Mouse (Mus musculus) forebrain, embryonic 14.5 days (tissue): ENCODE results near the gene Fntb. TPM values are rescaled to one million over a fixed set of nuclear protein-coding genes. Genes with fewer than 3 reads are reported as not detected.

Source experiments
- ATAC-seq: fragments of 200-750 bp; cut with Nextera tagmentation; 2 replicates; pipeline ENCODE4 v1.8.0; 2017; ENCODE audit warnings: mild to moderate bottlenecking, moderate library complexity
- DNase-seq: peaks from one replicate; pipeline ENCODE4 v3.0.0-alpha.2; 2015; ENCODE audit warnings: low spot score
- H3K27ac ChIP-seq: fragments of 300-500 bp; sonication (generic); 2 replicates; pipeline ENCODE4 v1.5.1; 2014; ENCODE audit warnings: low read depth, mild to moderate bottlenecking, control low read depth, low read length, moderate library complexity
- H3K27me3 ChIP-seq: fragments of 300-500 bp; sonication (generic); replicated peaks from 2 replicates; pipeline ENCODE4 v1.6.1; 2014; ENCODE audit warnings: low read length, control low read depth, mixed read lengths; ENCODE audit not compliant: control insufficient read depth, insufficient read depth
- H3K36me3 ChIP-seq: fragments of 300-500 bp; sonication (generic); 2 replicates; pipeline ENCODE4 v1.6.1; 2014; ENCODE audit warnings: low read length, control low read depth; ENCODE audit not compliant: control insufficient read depth, insufficient read depth
- H3K4me1 ChIP-seq: fragments of 300-500 bp; sonication (generic); 2 replicates; pipeline ENCODE4 v1.6.1; 2014; ENCODE audit warnings: antibody characterized with exemption, low read length, control low read depth; ENCODE audit not compliant: control insufficient read depth, insufficient read depth
- H3K4me2 ChIP-seq: fragments of 300-500 bp; sonication (generic); 2 replicates; pipeline ENCODE4 v1.6.1; 2014; ENCODE audit warnings: mild to moderate bottlenecking, control low read depth, low read length
- H3K4me3 ChIP-seq: fragments of 300-500 bp; sonication (generic); 2 replicates; pipeline ENCODE4 v1.5.1; 2014; ENCODE audit warnings: low read depth, low read length, control low read depth
- H3K9ac ChIP-seq: fragments of 300-500 bp; sonication (generic); 2 replicates; pipeline ENCODE4 v1.6.1; 2014; ENCODE audit warnings: mild to moderate bottlenecking, low read length, control low read depth, moderate library complexity
- H3K9me3 ChIP-seq: fragments of 300-500 bp; sonication (generic); replicated peaks from 2 replicates; pipeline ENCODE4 v1.6.1; 2016; ENCODE audit warnings: low read length, control low read depth, mixed read lengths; ENCODE audit not compliant: control insufficient read depth
- WGBS: fragments of 180-500 bp; shearing (Covaris S2); extraction: QIAGEN DNeasy Blood & Tissue Kit; methylation state at CpG from one replicate; pipeline ENCODE4 v1.1.7; 2014; 5-methylcytosine and 5-hydroxymethylcytosine counted together
- polyA plus RNA-seq: library from polyadenylated mRNA; unstranded; fragments of >200 nt; fragmentation: Nextera tagmentation; extraction: Ambion mirVana; gene quantifications from 2 replicates; pipeline ENCODE4 v1.2.1, GENCODE M21; 2014

The Fntb gene
- polyA plus RNA-seq, 1 experiment from 2014 or later, result 39.0 TPM

DNA sequence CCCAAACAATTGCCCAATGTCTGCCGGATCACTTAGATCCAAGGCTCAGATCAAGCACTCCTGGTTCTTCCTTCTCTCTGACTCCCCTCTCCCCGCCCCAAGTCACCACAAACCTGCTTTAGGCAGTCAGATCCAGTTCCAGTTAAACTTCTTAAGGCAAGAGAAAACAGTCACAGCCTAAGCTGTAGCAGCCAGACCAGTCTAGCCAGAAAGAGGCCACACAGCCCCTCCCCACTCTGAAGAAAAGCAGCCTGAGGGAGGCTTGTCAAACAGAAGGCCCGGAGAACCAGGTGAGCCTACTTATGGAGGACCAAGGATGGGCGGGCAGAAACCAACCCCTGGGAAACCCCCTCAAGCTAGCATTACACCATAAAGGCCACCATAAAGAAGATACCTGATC lies 52.7 kb downstream of the Fntb start:
- Histone ChIP-seq H3K9ac (no peak overlapping the region), H3K4me3 (no peak overlapping the region), H3K27ac (no peak overlapping the region), H3K4me1 (peaks cover 4% of the 10 kb centered on the region; the same call in 1 of the 2 replicates), H3K36me3 (no peaks in the 10 kb centered on the region), H3K9me3 (no peaks in the 10 kb centered on the region), H3K27me3 (peaks cover 4% of the 10 kb centered on the region; the same call in 1 of the 2 replicates), H3K4me2 (no peak overlapping the region)
- DNase-seq (no peak), ATAC-seq (no peak)
- WGBS, result 67% methylated on average over 4 of the region's 4 CpGs

DNA sequence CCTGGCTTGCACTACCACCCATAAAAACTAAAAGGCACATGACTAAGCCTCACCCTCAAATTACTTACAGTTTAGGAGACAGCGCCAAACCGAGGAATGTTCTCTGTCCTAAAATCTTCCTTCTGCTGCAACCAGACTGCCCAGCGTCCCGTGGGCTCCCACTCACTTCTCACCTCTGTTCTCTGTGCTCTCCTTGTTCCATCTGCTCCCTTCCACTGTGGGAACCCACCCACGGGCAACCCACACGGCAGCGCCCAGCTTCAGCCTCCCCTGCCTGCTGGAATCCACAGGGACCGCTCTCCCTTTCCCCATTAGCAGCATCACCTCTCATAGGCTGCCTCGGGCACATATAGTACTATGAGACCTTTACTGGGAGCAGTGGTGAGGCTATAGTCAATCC lies 53.5 kb downstream of the Fntb start:
- ATAC-seq (no peak), DNase-seq (no peak)
- no peak overlapping the region for H3K27ac ChIP-seq
- no peak overlapping the region for H3K4me2 ChIP-seq
- no peak overlapping the region for H3K9ac ChIP-seq
- peaks cover 4% of the 10 kb centered on the region for H3K27me3 ChIP-seq
- H3K36me3 ChIP-seq, result no peaks in the 10 kb centered on the region
- H3K4me3 ChIP-seq, result no peak overlapping the region
- no peaks in the 10 kb centered on the region for H3K9me3 ChIP-seq
- 86% methylated on average over 9 of the region's 9 CpGs for WGBS
- peaks cover 4% of the 10 kb centered on the region; the same call in 1 of the 2 replicates for H3K4me1 ChIP-seq

DNA sequence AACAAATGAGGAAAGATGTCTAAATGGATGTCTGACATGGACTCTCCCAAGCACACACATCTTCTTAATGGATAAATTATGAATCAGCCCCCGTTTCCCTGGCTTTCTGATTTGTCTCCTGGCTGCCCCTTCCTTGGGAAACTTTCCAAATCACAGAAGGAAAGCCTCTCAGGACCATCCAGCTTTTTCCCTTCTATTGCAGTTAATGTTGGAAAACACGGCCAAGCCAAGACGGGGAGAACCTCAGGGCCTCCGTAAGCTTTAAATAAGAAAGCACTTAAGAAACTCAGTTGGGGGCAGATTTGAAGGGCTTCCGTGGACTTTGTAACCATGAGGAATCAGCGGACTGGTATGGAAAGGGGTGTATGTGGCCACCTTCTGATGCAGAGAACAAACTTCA lies 54.4 kb downstream of the Fntb start:
- ATAC-seq (no peak), DNase-seq (no peak)
- Histone ChIP-seq H3K27ac (no peak overlapping the region), H3K9ac (no peak overlapping the region), H3K9me3 (no peaks in the 10 kb centered on the region), H3K4me2 (no peak overlapping the region), H3K4me3 (no peak overlapping the region), H3K27me3 (peaks cover 13% of the 10 kb centered on the region), H3K36me3 (no peaks in the 10 kb centered on the region), H3K4me1 (peaks cover 4% of the 10 kb centered on the region; the same call in 1 of the 2 replicates)
- WGBS, result 49% methylated on average over 6 of the region's 6 CpGs

DNA sequence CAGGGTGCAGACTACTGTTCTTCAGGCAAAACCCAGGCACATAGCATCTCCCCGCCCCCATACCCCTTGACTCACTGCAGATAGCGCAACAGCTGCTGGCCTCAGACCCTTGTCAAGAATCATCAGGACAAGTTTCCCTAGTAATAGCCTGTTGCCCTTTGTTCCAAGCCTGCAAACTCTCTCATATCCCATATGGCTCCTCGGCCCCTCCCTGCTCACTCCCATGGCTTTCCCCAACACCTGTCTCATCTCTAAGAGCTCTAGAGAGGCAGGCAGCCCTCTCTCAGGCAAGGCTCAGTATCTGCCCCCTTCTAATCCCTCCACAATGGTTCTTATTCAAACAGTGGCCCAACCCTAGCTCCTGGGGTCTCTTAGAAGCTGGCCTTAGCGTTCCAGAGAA lies 55.2 kb downstream of the Fntb start:
- ATAC-seq (no peak), DNase-seq (no peak)
- Histone ChIP-seq H3K4me2 (peak overlapping the region; percentile 85; the same call in 1 of the 2 replicates), H3K9ac (no peak overlapping the region), H3K36me3 (no peaks in the 10 kb centered on the region), H3K27ac (no peak overlapping the region), H3K27me3 (peaks cover 16% of the 10 kb centered on the region), H3K4me3 (no peak overlapping the region), H3K9me3 (no peaks in the 10 kb centered on the region), H3K4me1 (peaks cover 4% of the 10 kb centered on the region; the same call in 1 of the 2 replicates)
- WGBS, result 39% methylated on average over 4 of the region's 4 CpGs

DNA sequence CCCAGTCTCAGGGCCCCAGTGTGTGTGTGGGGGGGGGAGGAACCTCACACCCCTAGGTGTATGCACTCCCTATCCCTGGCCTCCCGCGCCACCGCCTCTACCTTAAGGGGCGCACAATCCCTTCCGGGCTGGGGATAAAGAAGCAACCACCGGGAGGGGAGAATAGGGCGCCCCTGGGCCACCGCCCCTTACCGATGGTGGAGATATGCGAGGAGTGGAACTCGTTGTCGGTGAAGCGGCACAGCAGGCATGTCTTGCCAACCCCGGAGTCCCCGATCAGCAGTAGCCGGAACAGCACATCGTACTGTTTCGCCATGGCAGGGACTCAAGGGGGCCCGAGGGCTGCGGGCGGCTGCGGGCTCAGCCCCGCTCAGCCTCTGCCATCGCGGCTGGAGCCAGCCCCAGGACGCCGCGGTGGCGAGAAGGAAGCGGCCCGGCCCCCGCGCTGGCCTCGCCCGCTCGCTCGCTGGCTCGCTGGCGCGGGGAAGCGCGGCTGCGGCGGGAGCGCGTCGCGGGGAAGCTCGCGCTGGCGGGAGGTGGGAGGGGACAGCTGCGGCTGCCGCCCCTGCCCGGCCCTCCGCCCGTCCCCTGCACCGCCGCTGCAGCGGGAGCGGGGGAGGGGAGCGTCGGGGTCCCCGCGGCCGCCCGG lies 56.7 kb downstream of the Fntb start:
- no peaks in the 10 kb centered on the region for H3K9me3 ChIP-seq
- H3K4me3 ChIP-seq, result peak overlapping the region; percentile 40
- peak overlapping the region; percentile 85 for H3K4me2 ChIP-seq
- H3K27me3 ChIP-seq, result peaks cover 16% of the 10 kb centered on the region
- H3K4me1 ChIP-seq, result peaks cover 4% of the 10 kb centered on the region; the same call in 1 of the 2 replicates
- ATAC-seq (peak; percentile 84), DNase-seq (peak; percentile 60)
- H3K27ac ChIP-seq, result peak overlapping the region; percentile 55; the same call in 1 of the 2 replicates
- H3K9ac ChIP-seq, result peak overlapping the region; percentile 64
- WGBS, result under 1% methylated on average over 49 of the region's 66 CpGs
- no peaks in the 10 kb centered on the region for H3K36me3 ChIP-seq

DNA sequence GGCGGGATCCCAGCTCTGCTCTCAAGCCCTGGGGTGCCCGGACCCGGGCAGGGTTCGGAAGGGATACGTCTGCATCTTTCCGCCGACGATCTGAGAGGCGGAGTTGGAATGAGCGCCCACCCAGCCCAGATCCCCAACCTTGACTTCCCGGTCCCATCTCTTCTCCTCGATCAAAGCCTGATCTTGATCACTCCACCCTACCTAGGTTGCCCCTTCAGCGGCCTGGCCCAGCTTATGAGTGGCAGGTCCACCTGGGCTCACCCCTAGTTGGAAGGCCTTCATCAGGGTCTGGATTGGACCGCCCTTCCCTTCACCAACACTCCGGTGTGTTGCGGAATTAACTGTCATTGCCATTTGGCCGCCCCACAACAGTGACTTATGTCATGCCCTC lies 57.3 kb downstream of the Fntb start, which contains the start of gene Rab15:
Gene Rab15 (minus strand): TSS at position 258 of the 391 bp plus-strand sequence.
- ATAC-seq (peak; percentile 49; the same call in 1 of the 2 replicates), DNase-seq (no peak)
- Histone ChIP-seq H3K9ac (peak within 1 kb of the TSS; percentile 64), H3K4me1 (peaks cover 4% of the 10 kb centered on the region; the same call in 1 of the 2 replicates), H3K4me2 (peak within 1 kb of the TSS; percentile 85), H3K27me3 (peaks cover 16% of the 10 kb centered on the region), H3K27ac (peak within 1 kb of the TSS; percentile 55; the same call in 1 of the 2 replicates), H3K4me3 (peak within 1 kb of the TSS; percentile 40), H3K36me3 (no peaks in the 10 kb centered on the region), H3K9me3 (no peaks in the 10 kb centered on the region)
- 5% methylated on average over 17 of the region's 17 CpGs for WGBS

DNA sequence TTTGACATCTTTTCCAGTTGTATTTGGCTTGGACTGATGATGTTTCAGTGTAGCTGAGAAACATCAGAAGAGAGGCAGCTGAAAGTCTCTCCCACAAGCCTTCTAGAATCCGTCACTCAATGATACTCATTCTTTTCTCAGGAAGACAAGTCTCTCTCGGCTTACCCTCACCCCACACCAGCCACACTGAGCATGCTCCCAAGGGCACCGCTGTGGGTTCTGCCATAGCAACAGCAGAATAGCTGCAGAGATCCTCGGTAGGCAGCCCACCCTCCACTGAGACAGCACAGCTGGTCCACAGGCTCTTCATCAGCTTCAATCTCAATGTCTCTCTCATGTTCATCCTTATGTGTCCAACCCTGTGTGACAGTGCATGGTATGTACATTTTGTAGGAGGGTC lies 59.9 kb downstream of the Fntb start:
- no peaks in the 10 kb centered on the region for H3K9me3 ChIP-seq
- H3K4me1 ChIP-seq, result peaks cover 4% of the 10 kb centered on the region; the same call in 1 of the 2 replicates
- no peaks in the 10 kb centered on the region for H3K36me3 ChIP-seq
- DNase-seq (no peak), ATAC-seq (no peak)
- H3K27me3 ChIP-seq, result peaks cover 16% of the 10 kb centered on the region
- H3K9ac ChIP-seq, result no peak overlapping the region
- H3K4me3 ChIP-seq, result no peak overlapping the region
- 64% methylated on average over 4 of the region's 4 CpGs for WGBS
- H3K27ac ChIP-seq, result no peak overlapping the region
- no peak overlapping the region for H3K4me2 ChIP-seq

DNA sequence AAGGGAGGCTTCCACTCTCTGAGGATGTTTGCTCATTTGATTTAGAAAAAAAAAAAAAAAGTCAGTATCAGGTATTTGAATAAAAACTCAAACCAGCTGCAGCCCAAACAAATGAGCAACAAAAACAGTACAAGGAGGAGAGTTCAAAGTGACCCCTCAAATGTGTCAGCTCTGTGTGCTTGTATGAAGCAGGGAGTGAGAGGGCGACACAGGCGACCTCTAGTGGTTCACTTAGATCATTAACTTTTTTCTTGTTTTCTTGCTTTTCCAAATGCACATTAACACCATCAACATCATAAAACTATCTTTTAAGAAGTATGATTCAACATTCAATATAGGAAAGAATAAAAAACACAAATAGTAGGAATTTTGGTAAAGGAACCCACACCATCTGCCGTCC lies 67.3 kb downstream of the Fntb start:
- Histone ChIP-seq H3K4me1 (no peaks in the 10 kb centered on the region), H3K27me3 (no peaks in the 10 kb centered on the region), H3K36me3 (no peaks in the 10 kb centered on the region), H3K9me3 (no peaks in the 10 kb centered on the region), H3K4me2 (no peak overlapping the region), H3K9ac (no peak overlapping the region), H3K27ac (no peak overlapping the region), H3K4me3 (no peak overlapping the region)
- WGBS, result 5% methylated on average over 3 of the region's 3 CpGs
- ATAC-seq (no peak), DNase-seq (peak; percentile 64)
